Mouse (Mus musculus): ENCODE measurements around the gene Olfr832.
"Not testable (repeated sequence)": the region's sequence is repeated elsewhere in the genome, so short reads cannot be mapped to it uniquely, and the experiment has no call there.

Gene Olfr832

DNA sequence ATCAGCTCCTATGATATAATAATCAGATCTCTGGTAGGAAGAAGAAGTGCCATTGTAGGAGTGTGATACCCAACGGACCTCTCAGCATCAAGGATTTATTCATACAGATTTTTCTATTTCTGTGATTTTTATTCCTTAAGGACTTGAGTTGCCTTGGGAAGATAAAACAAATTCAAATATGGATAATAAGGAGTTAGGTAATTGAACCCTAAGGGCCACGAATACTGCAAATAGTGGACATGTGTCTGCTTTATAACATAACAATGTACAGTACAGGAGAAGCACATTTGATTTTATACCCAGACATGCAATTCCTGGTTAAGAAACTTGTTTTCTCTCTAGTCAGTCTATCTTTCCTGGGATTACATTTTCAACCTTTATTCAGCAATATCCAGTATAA, at the start of gene Olfr832:
Gene Olfr832 (plus strand): TSS at position 301 of the 400 bp plus-strand sequence.
- in situ Hi-C loops (cut with MboI; ENCODE audit: low sequenced_read_pairs), result not testable (repeated sequence)

DNA sequence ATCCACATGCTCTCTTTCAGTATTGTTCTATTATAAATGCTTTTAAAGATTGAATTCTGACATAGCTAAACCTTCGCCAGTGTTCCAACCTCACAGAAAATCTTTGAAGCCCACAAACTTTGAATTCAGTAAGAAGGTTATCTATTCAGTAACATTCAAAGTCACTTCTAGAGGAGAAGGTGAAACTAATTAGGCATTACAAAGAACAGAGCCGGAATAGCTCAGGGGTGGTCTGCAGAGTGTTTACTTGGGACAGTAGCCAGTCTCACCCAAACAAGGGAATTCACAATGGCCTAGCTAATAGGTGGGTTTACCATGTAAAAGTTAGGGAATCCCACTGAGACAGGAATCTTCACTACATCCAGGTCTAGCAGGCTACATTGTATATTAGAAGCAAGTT, 29.2 kb upstream of the Olfr832 start:
- in situ Hi-C loops (cut with MboI; ENCODE audit: low sequenced_read_pairs), result not testable (repeated sequence)

DNA sequence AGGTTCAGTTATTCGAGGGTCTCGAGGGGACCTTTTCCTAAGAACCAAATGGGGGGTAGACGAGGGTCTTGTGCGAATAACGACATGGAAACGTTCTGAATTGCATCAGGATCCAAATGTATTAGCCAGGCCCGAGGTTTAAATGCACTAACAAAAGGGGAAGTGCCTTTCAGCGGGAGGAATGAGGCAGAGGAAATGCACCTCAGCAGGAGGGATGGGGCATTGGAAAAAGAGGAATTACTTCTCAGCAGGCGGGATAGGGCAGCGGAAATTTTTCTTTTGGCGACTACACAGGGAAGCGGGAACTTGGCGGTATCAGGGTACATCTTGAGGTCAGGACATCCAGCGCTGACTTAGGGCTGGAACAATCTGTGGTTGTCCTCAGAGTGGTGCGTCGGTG, 9.0 kb upstream of the Olfr832 start:
- in situ Hi-C loops (cut with MboI; ENCODE audit: low sequenced_read_pairs), result not testable (repeated sequence)

DNA sequence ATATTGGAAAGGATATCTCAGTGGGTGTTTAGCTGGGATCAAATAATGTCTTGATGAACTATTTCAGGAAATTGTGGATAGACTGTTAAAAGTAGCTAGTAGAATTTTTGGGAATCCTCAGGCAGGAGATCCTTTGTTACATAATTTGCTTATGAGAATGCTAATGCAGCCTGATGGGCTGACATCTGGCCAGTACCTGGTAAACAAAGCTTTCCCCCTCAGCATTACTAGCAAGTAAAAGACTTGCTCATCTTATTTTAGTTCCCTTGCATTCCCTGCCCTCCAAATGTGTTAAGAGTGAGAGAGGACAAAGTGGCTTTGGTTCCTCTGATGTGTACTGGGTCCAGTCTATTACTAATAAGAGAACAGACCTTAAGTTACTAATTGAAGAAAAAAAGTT, 25.1 kb downstream of the Olfr832 start:
- in situ Hi-C loops (cut with MboI; ENCODE audit: low sequenced_read_pairs), result no loop called here

DNA sequence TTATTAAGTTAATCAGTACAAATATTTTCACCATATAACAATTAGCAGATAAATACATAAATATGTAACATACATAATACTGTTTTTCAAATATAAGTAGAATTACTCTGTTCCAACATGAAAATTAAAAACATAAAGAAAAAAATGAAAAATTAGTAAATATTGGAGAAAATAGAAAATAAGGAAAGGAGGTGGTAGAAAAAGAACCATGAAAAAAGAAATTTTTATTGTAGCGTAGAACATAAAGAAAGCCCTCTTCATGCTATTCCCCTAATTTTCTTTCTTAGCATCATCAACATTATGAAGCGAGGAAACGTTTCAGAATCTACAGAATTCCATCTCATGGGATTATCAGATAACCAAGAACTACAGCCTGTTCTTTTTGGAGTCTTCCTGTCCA, 50.8 kb downstream of the Olfr832 start, which contains the start of gene Olfr834:
Gene Olfr834 (plus strand): TSS at position 301 of the 400 bp plus-strand sequence.
- in situ Hi-C loops (cut with MboI; ENCODE audit: low sequenced_read_pairs), result no loop called here

All from CH12F3 (cell line).